Mouse (Mus musculus): ENCODE data around the gene Gng12. TPM values are rescaled to one million over a fixed set of nuclear protein-coding genes. Genes with fewer than 3 reads are reported as not detected.
A peak's percentile ranks its signal among the peaks of the same experiment; 100 is the strongest.
"Not testable (repeated sequence)": the region's sequence is repeated elsewhere in the genome, so short reads cannot be mapped to it uniquely, and the experiment has no call there.

The Gng12 gene
- total RNA-seq (2021), result 10 to 100 TPM; 28.0 to 28.9 TPM
- long read RNA-seq, experiment 1, full-length matches to known transcripts, result 42 of 46 reads
- long read RNA-seq, experiment 1, partial matches to known transcripts, result 1 of 46 reads
- long read RNA-seq, experiment 1, other reads (novel, unspliced or antisense), result 3 of 46 reads
- long read RNA-seq, experiment 2, full-length matches to known transcripts, result 36 of 39 reads
- long read RNA-seq, experiment 2, partial matches to known transcripts, result 0 of 39 reads
- long read RNA-seq, experiment 2, other reads (novel, unspliced or antisense), result 3 of 39 reads

GRCm38 (mm10) chr6:66896119-66896920 is at the start of gene Gng12:
Gene Gng12 (plus strand): TSS chr6:66896397.
- Histone ChIP-seq H3K27ac (peak within 1 kb of the TSS; percentile 91), H3K4me3 (peak within 1 kb of the TSS; percentile 99)
- peak; percentile 0; the same call in 1 of the 2 replicates for TF ChIP-seq CTCF (IDR thresholded peaks at IDR 0.05)
- DNase-seq, result peak; percentile 94
- intact Hi-C loops (cut with DNase I), result loop anchor here (5.0 kb wide), 1 partner anchor 266 kb away; no protein-coding TSS in a partner anchor

GRCm38 (mm10) chr6:66848936-66849335 is 47.3 kb upstream of the Gng12 start:
- no peak for TF ChIP-seq CTCF (IDR thresholded peaks at IDR 0.05)
- H3K4me3 ChIP-seq, result no peak overlapping the region
- intact Hi-C loops (cut with DNase I), result no loop called here
- no peak for DNase-seq
- no peak overlapping the region for H3K27ac ChIP-seq

- intact Hi-C loops (cut with DNase I), result no loop called here
- no peak overlapping the region for H3K4me3 ChIP-seq
- no peak for TF ChIP-seq CTCF (IDR thresholded peaks at IDR 0.05)
- H3K27ac ChIP-seq, result no peak overlapping the region
- no peak for DNase-seq
Observed at GRCm38 (mm10) chr6:66856236-66856635, 40.0 kb upstream of the Gng12 start.

GRCm38 (mm10) chr6:66858356-66858755 is 37.8 kb upstream of the Gng12 start:
- no peak for DNase-seq
- H3K27ac ChIP-seq, result no peak overlapping the region
- intact Hi-C loops (cut with DNase I), result no loop called here
- H3K4me3 ChIP-seq, result no peak overlapping the region
- no peak for TF ChIP-seq CTCF (IDR thresholded peaks at IDR 0.05)

- DNase-seq, result no peak
- TF ChIP-seq CTCF (IDR thresholded peaks at IDR 0.05), result no peak
- intact Hi-C loops (cut with DNase I), result no loop called here
- Histone ChIP-seq H3K4me3 (no peak overlapping the region), H3K27ac (no peak overlapping the region)
Observed at GRCm38 (mm10) chr6:66859391-66859790, 36.8 kb upstream of the Gng12 start.

- no peak for DNase-seq
- Histone ChIP-seq H3K27ac (no peak overlapping the region), H3K4me3 (peak overlapping the region; percentile 36)
- intact Hi-C loops (cut with DNase I), result no loop called here
- no peak for TF ChIP-seq CTCF (IDR thresholded peaks at IDR 0.05)
Observed at GRCm38 (mm10) chr6:66864463-66864862, 31.7 kb upstream of the Gng12 start.

GRCm38 (mm10) chr6:66866295-66866694 is 29.9 kb upstream of the Gng12 start:
- intact Hi-C loops (cut with DNase I), result no loop called here
- no peak for TF ChIP-seq CTCF (IDR thresholded peaks at IDR 0.05)
- Histone ChIP-seq H3K4me3 (no peak overlapping the region), H3K27ac (no peak overlapping the region)
- no peak for DNase-seq

- H3K4me3 ChIP-seq; intact Hi-C loops (cut with DNase I); DNase-seq; H3K27ac ChIP-seq: not testable (repeated sequence)
Observed at GRCm38 (mm10) chr6:66877048-66877447, 19.1 kb upstream of the Gng12 start.

GRCm38 (mm10) chr6:66890349-66891158 is 5.6 kb upstream of the Gng12 start:
- intact Hi-C loops (cut with DNase I), result no loop called here
- TF ChIP-seq CTCF (IDR thresholded peaks at IDR 0.05), result no peak
- no peak for DNase-seq
- Histone ChIP-seq H3K4me3 (no peak overlapping the region), H3K27ac (no peak overlapping the region)

GRCm38 (mm10) chr6:66893950-66894349 is 2.2 kb upstream of the Gng12 start:
- no peak for TF ChIP-seq CTCF (IDR thresholded peaks at IDR 0.05)
- H3K4me3 ChIP-seq, result no peak overlapping the region
- no peak for DNase-seq
- intact Hi-C loops (cut with DNase I), result no loop called here
- no peak overlapping the region for H3K27ac ChIP-seq

- Histone ChIP-seq H3K4me3 (no peak overlapping the region), H3K27ac (no peak overlapping the region)
- no peak for DNase-seq
- no peak for TF ChIP-seq CTCF (IDR thresholded peaks at IDR 0.05)
- intact Hi-C loops (cut with DNase I), result loop anchor here (5.0 kb wide), 1 partner anchor 267 kb away; no protein-coding TSS in a partner anchor
Observed at GRCm38 (mm10) chr6:66894999-66895398, 1.2 kb upstream of the Gng12 start.

GRCm38 (mm10) chr6:66896921-66897645 is 886 bp downstream of the Gng12 start:
- H3K4me3 ChIP-seq, result peak overlapping the region; percentile 99
- peak overlapping the region; percentile 91 for H3K27ac ChIP-seq
- peak; percentile 47 for DNase-seq
- intact Hi-C loops (cut with DNase I), result loop anchor here (5.0 kb wide), 1 partner anchor 265 kb away; no protein-coding TSS in a partner anchor
- no peak for TF ChIP-seq CTCF (IDR thresholded peaks at IDR 0.05)
